Mouse (Mus musculus) G1E (cell line): ENCODE measurements around the gene Nmur1. TPM values are rescaled to one million over a fixed set of nuclear protein-coding genes. Genes with fewer than 3 reads are reported as not detected.

Source experiments
- ATAC-seq: 2 replicates; pipeline ENCODE4 v1.8.0; 2016; ENCODE audit warnings: mild to moderate bottlenecking; ENCODE audit not compliant: insufficient number of reproducible peaks, poor library complexity, low FRiP score, severe bottlenecking; ENCODE audit errors: extremely low read depth
- DNase-seq: peaks from one replicate; pipeline ENCODE4 v3.0.0; 2012; ENCODE audit warnings: low spot score
- H3K27me3 ChIP-seq: 2 replicates; pipeline ENCODE4 v1.6.1; 2012; ENCODE audit warnings: mild to moderate bottlenecking, low read length, inconsistent platforms; ENCODE audit not compliant: insufficient read depth
- H3K36me3 ChIP-seq: replicated peaks from 2 replicates; pipeline ENCODE3; 2012; ENCODE audit warnings: mild to moderate bottlenecking, inconsistent platforms
- H3K4me1 ChIP-seq: 2 replicates; pipeline ENCODE4 v1.6.1; 2012; ENCODE audit warnings: low read depth, low read length, inconsistent platforms, mixed read lengths; ENCODE audit not compliant: insufficient read depth
- H3K4me3 ChIP-seq: 2 replicates; pipeline ENCODE4 v1.5.1; 2012; ENCODE audit warnings: low read depth, mild to moderate bottlenecking, inconsistent platforms, low read length, moderate library complexity, mixed read lengths
- H3K9me3 ChIP-seq: replicated peaks from 2 replicates; pipeline ENCODE4 v1.6.1; 2012; ENCODE audit warnings: inconsistent platforms
- CTCF ChIP-seq: IDR thresholded peaks from 2 replicates; pipeline ENCODE4 v1.5.1; 2012; ENCODE audit warnings: low read depth, low read length, inconsistent platforms, mixed read lengths
- GATA1 ChIP-seq: IDR thresholded peaks from 2 replicates; pipeline ENCODE4 v1.6.1; 2012; ENCODE audit warnings: borderline replicate concordance, low read length, inconsistent platforms, mixed read lengths
- GATA2 ChIP-seq: IDR thresholded peaks from 2 replicates; pipeline ENCODE4 v1.6.1; 2012; ENCODE audit warnings: low read depth, low read length, inconsistent platforms, borderline replicate concordance
- POLR2AphosphoS5 ChIP-seq: IDR thresholded peaks from 2 replicates; pipeline ENCODE4 v1.6.1; 2012; ENCODE audit warnings: low read depth, low read length, inconsistent platforms; ENCODE audit not compliant: insufficient replicate concordance
- TAL1 ChIP-seq: conservative IDR thresholded peaks from 2 replicates; pipeline ENCODE4 v1.6.1; 2012; ENCODE audit warnings: low read depth, low read length, inconsistent platforms, mixed read lengths
- polyA plus RNA-seq: library from polyadenylated mRNA; stranded (reverse); fragments of >175 nt; gene quantifications from 2 replicates; pipeline ENCODE4 v1.2.3, GENCODE M21; 2012
- total RNA-seq, 2 experiments: library from RNA; stranded (forward) in 1 of 2; stranded (reverse) in 1 of 2; fragments of 200-1000 nt in 1 of 2; fragments of >200 nt in 1 of 2; fragmentation: Nextera tagmentation in 1 of 2; gene quantifications; 2 replicates each; pipeline ENCODE4 v1.2.3; 2014 to 2017

The Nmur1 gene
- total and polyA plus RNA-seq, 3 experiments: not detected

DNA sequence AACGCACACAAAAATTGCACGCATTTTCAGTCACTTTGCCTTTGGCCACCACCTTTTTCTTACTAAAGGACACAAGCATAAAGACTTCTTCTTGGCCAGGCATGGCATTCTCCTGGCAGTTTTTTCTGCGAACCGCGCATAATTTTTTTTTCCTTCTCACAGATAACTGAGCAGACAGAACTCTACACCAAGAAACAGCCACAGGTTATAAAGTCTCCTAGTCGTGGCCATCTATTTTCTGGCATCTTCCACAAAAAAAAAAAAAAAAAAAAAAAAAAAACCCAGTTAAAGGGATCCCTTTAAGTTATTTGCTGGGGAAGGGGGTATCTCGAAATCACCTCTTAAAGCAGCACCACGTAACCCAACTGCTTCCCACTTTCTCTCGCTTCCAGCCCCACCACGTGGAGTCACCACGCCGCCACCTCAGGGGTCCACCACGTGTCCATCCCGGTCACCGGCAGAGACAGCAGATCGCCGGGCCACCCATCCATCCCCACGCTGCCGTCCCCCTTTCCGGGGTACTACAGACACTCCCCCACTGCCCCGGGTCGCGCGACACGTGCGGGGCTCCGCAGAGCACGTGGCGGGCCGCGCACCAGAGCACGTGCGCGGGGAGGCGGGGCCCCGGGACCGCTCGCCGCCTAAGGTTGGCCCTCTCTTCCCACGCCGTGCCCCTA lies 67.7 kb downstream of the Nmur1 start:
- peak; percentile 39 for DNase-seq
- peaks cover 67% of the 10 kb centered on the region for H3K36me3 ChIP-seq
- peaks cover 67% of the 10 kb centered on the region for H3K4me1 ChIP-seq
- H3K9me3 ChIP-seq: no peaks in the 10 kb centered on the region
- no peak for ATAC-seq
- TF ChIP-seq TAL1: no peak
- TF ChIP-seq CTCF: no peak
- no peak for TF ChIP-seq GATA1
- peak; percentile 19; the same call in 1 of the 2 replicates for TF ChIP-seq POLR2AphosphoS5
- H3K27me3 ChIP-seq: no peaks in the 10 kb centered on the region
- H3K4me3 ChIP-seq: peak overlapping the region; percentile 88

DNA sequence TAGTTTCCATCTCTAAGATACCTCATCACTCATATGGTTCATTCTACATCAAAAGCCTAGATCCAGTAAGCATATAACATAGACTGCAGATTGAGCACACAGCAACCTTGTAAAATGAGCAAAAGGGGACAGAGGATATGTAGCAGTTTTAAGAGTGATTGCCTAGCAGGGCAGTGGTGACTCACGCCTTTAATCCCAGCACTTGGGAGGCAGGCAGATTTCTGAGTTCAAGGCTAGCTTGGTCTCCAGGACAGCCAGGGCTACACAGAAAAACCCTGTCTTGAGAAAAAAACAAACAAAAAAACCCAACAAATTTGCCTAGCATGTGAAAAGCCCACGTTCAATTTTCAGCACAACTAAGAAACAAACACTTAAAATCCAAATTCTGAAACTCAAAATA lies 71.8 kb downstream of the Nmur1 start:
- ATAC-seq: no peak
- DNase-seq: no peak
- Histone ChIP-seq H3K4me3 (no peak overlapping the region), H3K4me1 (peaks cover 64% of the 10 kb centered on the region), H3K9me3 (no peaks in the 10 kb centered on the region), H3K36me3 (peaks cover 95% of the 10 kb centered on the region), H3K27me3 (no peaks in the 10 kb centered on the region)
- TF ChIP-seq GATA2 (no peak), GATA1 (no peak), POLR2AphosphoS5 (no peak), TAL1 (no peak), CTCF (no peak)

DNA sequence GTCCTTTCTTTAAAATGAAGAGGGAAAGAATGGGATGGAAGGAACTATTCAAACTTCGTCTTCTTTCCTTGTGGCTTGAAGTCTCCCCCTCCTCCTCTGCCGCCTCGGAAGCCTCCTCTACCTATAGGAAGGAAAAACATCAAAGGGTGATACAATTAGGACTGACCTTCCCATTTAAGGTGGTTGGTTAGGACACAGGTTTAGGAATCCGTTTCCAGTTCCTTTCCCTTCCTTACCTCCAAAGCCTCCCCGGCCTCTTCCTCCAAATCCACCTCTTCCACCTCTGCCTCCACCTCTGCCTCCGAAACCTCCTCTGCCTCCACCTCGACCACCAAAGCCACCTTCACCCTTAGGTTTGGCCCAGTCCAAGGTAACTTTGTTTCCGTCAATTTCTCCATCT lies 75.5 kb downstream of the Nmur1 start:
- DNase-seq (no peak), ATAC-seq (no peak)
- peaks cover 62% of the 10 kb centered on the region for H3K4me1 ChIP-seq
- no peaks in the 10 kb centered on the region for H3K9me3 ChIP-seq
- H3K27me3 ChIP-seq: no peaks in the 10 kb centered on the region
- no peak for TF ChIP-seq GATA1
- no peak for TF ChIP-seq GATA2
- TF ChIP-seq POLR2AphosphoS5: no peak
- TF ChIP-seq CTCF: no peak
- TF ChIP-seq TAL1: no peak
- H3K36me3 ChIP-seq: peaks cover 97% of the 10 kb centered on the region
- H3K4me3 ChIP-seq: no peak overlapping the region

DNA sequence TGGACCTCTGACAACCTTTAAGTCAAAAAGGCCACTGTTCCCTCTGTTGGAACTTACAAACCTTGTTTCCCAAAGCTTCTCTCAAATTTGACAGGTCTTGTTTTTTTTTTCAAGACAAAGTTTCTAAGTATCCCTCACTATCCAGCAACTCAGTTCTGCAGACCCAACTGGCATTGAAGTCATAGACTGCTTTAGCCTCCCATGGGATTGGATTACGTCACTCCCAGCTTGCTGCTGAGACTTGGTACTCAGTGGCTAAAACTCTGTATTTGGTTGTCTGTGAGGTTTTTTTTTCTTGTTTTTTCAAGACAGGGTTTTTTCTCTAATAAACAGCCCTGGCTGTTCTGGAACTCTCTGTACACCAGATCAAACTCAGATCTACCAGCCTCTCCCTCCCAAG lies 76.3 kb downstream of the Nmur1 start:
- DNase-seq (no peak), ATAC-seq (no peak)
- Histone ChIP-seq H3K9me3 (no peaks in the 10 kb centered on the region), H3K27me3 (no peaks in the 10 kb centered on the region), H3K4me3 (no peak overlapping the region), H3K4me1 (peaks cover 60% of the 10 kb centered on the region), H3K36me3 (peaks cover 96% of the 10 kb centered on the region)
- TF ChIP-seq CTCF (no peak), POLR2AphosphoS5 (no peak), GATA1 (no peak), GATA2 (no peak), TAL1 (no peak)

DNA sequence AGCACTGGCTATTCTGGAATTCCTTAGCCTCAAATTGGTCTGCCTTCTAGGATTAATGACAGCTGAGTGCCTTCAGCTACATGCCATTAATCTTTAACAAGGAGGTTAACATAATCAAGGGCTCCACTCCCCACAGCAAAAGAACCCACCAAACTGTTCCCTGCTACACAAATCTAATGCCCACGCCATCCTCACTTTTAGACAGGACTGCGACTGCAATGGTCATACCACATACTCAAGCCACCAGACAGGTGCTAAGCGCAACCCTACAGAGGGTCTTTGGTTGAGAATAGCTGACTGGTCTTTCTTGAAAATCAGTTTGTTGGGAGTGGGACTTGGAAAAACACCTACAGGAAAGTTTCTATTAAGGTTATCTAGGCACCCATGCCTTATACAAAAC lies 76.8 kb downstream of the Nmur1 start:
- DNase-seq (no peak), ATAC-seq (no peak)
- H3K4me3 ChIP-seq: no peak overlapping the region
- no peaks in the 10 kb centered on the region for H3K27me3 ChIP-seq
- no peaks in the 10 kb centered on the region for H3K9me3 ChIP-seq
- peaks cover 60% of the 10 kb centered on the region for H3K4me1 ChIP-seq
- H3K36me3 ChIP-seq: peaks cover 92% of the 10 kb centered on the region
- no peak; the same call in 1 of the 2 replicates for TF ChIP-seq POLR2AphosphoS5
- TF ChIP-seq GATA2: no peak
- no peak for TF ChIP-seq GATA1
- no peak for TF ChIP-seq CTCF
- no peak for TF ChIP-seq TAL1

DNA sequence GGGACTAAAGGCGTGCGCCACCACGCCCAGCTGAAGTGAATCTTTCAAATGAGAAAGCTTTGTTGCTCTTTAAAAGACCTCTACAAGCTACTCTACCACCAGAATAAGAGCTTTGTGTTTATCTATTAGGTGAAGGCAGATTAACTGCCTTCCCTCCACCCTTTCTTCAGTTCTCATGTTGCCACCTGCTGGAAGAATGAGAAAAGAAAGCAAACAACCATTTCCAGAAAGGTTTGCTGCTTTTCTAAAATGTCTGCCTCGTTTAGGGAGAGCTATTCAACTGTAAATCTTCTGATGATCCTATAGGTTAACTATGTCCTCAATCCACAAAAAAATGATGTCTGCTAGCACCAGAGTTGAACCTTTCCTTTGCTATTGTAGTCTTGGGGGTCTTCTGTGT lies 77.2 kb downstream of the Nmur1 start:
- TF ChIP-seq CTCF (no peak), GATA1 (no peak), TAL1 (no peak), POLR2AphosphoS5 (no peak), GATA2 (no peak)
- H3K4me3 ChIP-seq: no peak overlapping the region
- peaks cover 91% of the 10 kb centered on the region for H3K36me3 ChIP-seq
- H3K9me3 ChIP-seq: no peaks in the 10 kb centered on the region
- no peak for ATAC-seq
- no peaks in the 10 kb centered on the region for H3K27me3 ChIP-seq
- DNase-seq: no peak
- H3K4me1 ChIP-seq: peaks cover 60% of the 10 kb centered on the region
